Mouse (Mus musculus): ENCODE results near the gene Gm21292.
"Not testable (repeated sequence)": the region's sequence is repeated elsewhere in the genome, so short reads cannot be mapped to it uniquely, and the experiment has no call there.

Gm21292 gene

GRCm38 (mm10) chrY:9133824-9134223 is at the start of gene Gm21292:
Gene Gm21292, minus strand, starts transcription at chrY:9133924.
- in situ Hi-C loops (cut with MboI), result not testable (repeated sequence)

Data from mature B cell (primary cell).